Mouse (Mus musculus): ENCODE measurements around the gene Zgpat. TPM values are rescaled to one million over a fixed set of nuclear protein-coding genes. Genes with fewer than 3 reads are reported as not detected.
A peak's percentile ranks its signal among the peaks of the same experiment; 100 is the strongest.

Gene Zgpat
- polyA plus RNA-seq, 1 experiment from 2014 or later = 39.4 TPM

- no peak overlapping the region for H3K4me2 ChIP-seq (ENCODE audit: low read depth, low read length)
- no peak overlapping the region for H3K27ac ChIP-seq (ENCODE audit: low read length)
- no peak overlapping the region for H3K4me3 ChIP-seq (ENCODE audit: low read length)
- no peak overlapping the region for H3K9ac ChIP-seq (ENCODE audit: low read length)
- no peaks in the 10 kb centered on the region for H3K27me3 ChIP-seq (ENCODE audit: control insufficient read depth, insufficient read depth, low read depth, low read length)
- peaks cover 20% of the 10 kb centered on the region for H3K4me1 ChIP-seq (replicated peaks; ENCODE audit: control insufficient read depth, insufficient read depth, low read length)
- peaks cover 26% of the 10 kb centered on the region for H3K36me3 ChIP-seq (ENCODE audit: control insufficient read depth, insufficient read depth, low read length)
- H3K9me3 ChIP-seq (ENCODE audit: control insufficient read depth, low read length) = no peaks in the 10 kb centered on the region
- ATAC-seq (ENCODE audit: low read depth) = no peak
- WGBS = 86% methylated on average over 5 of the region's 5 CpGs
Observed at GRCm38 (mm10) chr2:181381107-181381506, 16.4 kb downstream of the Zgpat start.

- Histone ChIP-seq H3K4me2 (ENCODE audit: low read depth, low read length) (no peak overlapping the region), H3K27me3 (ENCODE audit: control insufficient read depth, insufficient read depth, low read depth, low read length) (no peaks in the 10 kb centered on the region), H3K4me3 (ENCODE audit: low read length) (no peak overlapping the region), H3K27ac (ENCODE audit: low read length) (no peak overlapping the region), H3K9ac (ENCODE audit: low read length) (no peak overlapping the region), H3K4me1 (replicated peaks; ENCODE audit: control insufficient read depth, insufficient read depth, low read length) (peaks cover 24% of the 10 kb centered on the region), H3K36me3 (ENCODE audit: control insufficient read depth, insufficient read depth, low read length) (peaks cover 26% of the 10 kb centered on the region), H3K9me3 (ENCODE audit: control insufficient read depth, low read length) (no peaks in the 10 kb centered on the region)
- ATAC-seq (ENCODE audit: low read depth) = no peak
- 83% methylated on average over 6 of the region's 6 CpGs for WGBS
Observed at GRCm38 (mm10) chr2:181381631-181382306, 17.0 kb downstream of the Zgpat start.

- Histone ChIP-seq H3K4me3 (ENCODE audit: low read length) (no peak overlapping the region), H3K4me2 (ENCODE audit: low read depth, low read length) (no peak overlapping the region), H3K9ac (ENCODE audit: low read length) (no peak overlapping the region), H3K9me3 (ENCODE audit: control insufficient read depth, low read length) (no peaks in the 10 kb centered on the region), H3K36me3 (ENCODE audit: control insufficient read depth, insufficient read depth, low read length) (peaks cover 19% of the 10 kb centered on the region), H3K27ac (ENCODE audit: low read length) (peak overlapping the region; percentile 96), H3K27me3 (ENCODE audit: control insufficient read depth, insufficient read depth, low read depth, low read length) (no peaks in the 10 kb centered on the region), H3K4me1 (replicated peaks; ENCODE audit: control insufficient read depth, insufficient read depth, low read length) (peaks cover 25% of the 10 kb centered on the region)
- ATAC-seq (ENCODE audit: low read depth) = peak; percentile 49
- 59% methylated on average over 7 of the region's 7 CpGs for WGBS
Observed at GRCm38 (mm10) chr2:181384463-181384862, 19.7 kb downstream of the Zgpat start.

DNA sequence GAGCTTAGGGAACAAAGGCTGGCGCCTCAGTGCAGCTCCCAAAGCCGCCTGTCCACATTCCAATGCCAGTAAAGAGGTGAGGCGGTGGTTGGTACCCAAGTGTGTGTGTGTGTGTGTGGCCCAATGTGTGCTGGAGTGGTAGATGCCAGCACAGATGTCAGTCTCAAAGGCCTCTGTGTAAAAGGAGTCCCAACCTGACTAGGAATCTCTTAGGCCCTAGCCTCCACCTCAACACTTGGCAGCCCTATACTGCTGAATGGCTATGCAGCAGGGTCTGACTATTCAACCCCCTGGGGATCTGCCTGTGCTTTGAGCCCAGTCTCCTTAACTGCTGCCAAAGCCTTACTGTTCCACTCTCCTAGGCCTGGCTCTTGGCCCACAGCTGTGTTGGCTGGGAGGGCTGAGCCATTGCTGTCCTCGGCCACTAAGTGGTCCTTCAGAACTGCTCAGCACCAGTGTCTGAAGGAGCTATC, 20.2 kb downstream of the Zgpat start:
- Histone ChIP-seq H3K9me3 (ENCODE audit: control insufficient read depth, low read length) (no peaks in the 10 kb centered on the region), H3K4me3 (ENCODE audit: low read length) (no peak overlapping the region), H3K36me3 (ENCODE audit: control insufficient read depth, insufficient read depth, low read length) (peaks cover 15% of the 10 kb centered on the region), H3K27ac (ENCODE audit: low read length) (peak overlapping the region; percentile 96), H3K27me3 (ENCODE audit: control insufficient read depth, insufficient read depth, low read depth, low read length) (no peaks in the 10 kb centered on the region), H3K9ac (ENCODE audit: low read length) (no peak overlapping the region), H3K4me2 (ENCODE audit: low read depth, low read length) (no peak overlapping the region), H3K4me1 (replicated peaks; ENCODE audit: control insufficient read depth, insufficient read depth, low read length) (peaks cover 25% of the 10 kb centered on the region)
- WGBS = 52% methylated on average over 4 of the region's 4 CpGs
- ATAC-seq (ENCODE audit: low read depth) = peak; percentile 90

DNA sequence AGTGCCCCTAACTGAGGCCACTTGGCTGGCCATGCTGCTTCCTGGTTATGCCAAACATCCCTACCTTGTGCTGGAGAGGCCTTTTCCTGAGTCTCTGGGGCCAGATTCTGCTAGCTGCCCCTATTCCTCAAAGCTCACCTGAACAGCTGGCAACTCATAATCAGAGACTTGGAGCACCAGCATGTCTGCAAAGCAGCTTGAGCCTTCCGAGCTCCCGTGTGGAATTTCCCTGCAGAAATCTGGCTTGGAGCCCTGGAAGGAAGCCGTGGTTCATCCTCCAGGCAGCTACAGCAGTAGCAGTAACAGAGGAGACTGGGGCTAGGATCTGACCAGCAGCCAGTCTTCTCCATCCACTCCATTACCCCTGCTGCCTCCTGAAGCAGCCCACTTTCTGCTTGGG, 21.2 kb downstream of the Zgpat start:
- H3K27ac ChIP-seq (ENCODE audit: low read length) = peak overlapping the region; percentile 96
- 42% methylated on average over 3 of the region's 3 CpGs for WGBS
- H3K36me3 ChIP-seq (ENCODE audit: control insufficient read depth, insufficient read depth, low read length) = peaks cover 6% of the 10 kb centered on the region; the same call in 1 of the 2 replicates
- no peak for ATAC-seq (ENCODE audit: low read depth)
- H3K9me3 ChIP-seq (ENCODE audit: control insufficient read depth, low read length) = no peaks in the 10 kb centered on the region
- no peak overlapping the region for H3K4me2 ChIP-seq (ENCODE audit: low read depth, low read length)
- H3K9ac ChIP-seq (ENCODE audit: low read length) = no peak overlapping the region
- peaks cover 25% of the 10 kb centered on the region for H3K4me1 ChIP-seq (replicated peaks; ENCODE audit: control insufficient read depth, insufficient read depth, low read length)
- no peak overlapping the region for H3K4me3 ChIP-seq (ENCODE audit: low read length)
- H3K27me3 ChIP-seq (ENCODE audit: control insufficient read depth, insufficient read depth, low read depth, low read length) = no peaks in the 10 kb centered on the region

GRCm38 (mm10) chr2:181386663-181387210, 22.0 kb downstream of the Zgpat start:
- Histone ChIP-seq H3K4me1 (replicated peaks; ENCODE audit: control insufficient read depth, insufficient read depth, low read length) (peaks cover 25% of the 10 kb centered on the region), H3K36me3 (ENCODE audit: control insufficient read depth, insufficient read depth, low read length) (peaks cover 3% of the 10 kb centered on the region; the same call in 1 of the 2 replicates), H3K27me3 (ENCODE audit: control insufficient read depth, insufficient read depth, low read depth, low read length) (no peaks in the 10 kb centered on the region), H3K4me2 (ENCODE audit: low read depth, low read length) (no peak overlapping the region), H3K9me3 (ENCODE audit: control insufficient read depth, low read length) (no peaks in the 10 kb centered on the region), H3K27ac (ENCODE audit: low read length) (peak overlapping the region; percentile 96; the same call in 1 of the 2 replicates), H3K9ac (ENCODE audit: low read length) (no peak overlapping the region), H3K4me3 (ENCODE audit: low read length) (no peak overlapping the region)
- WGBS = 62% methylated on average over 3 of the region's 4 CpGs
- no peak for ATAC-seq (ENCODE audit: low read depth)

DNA sequence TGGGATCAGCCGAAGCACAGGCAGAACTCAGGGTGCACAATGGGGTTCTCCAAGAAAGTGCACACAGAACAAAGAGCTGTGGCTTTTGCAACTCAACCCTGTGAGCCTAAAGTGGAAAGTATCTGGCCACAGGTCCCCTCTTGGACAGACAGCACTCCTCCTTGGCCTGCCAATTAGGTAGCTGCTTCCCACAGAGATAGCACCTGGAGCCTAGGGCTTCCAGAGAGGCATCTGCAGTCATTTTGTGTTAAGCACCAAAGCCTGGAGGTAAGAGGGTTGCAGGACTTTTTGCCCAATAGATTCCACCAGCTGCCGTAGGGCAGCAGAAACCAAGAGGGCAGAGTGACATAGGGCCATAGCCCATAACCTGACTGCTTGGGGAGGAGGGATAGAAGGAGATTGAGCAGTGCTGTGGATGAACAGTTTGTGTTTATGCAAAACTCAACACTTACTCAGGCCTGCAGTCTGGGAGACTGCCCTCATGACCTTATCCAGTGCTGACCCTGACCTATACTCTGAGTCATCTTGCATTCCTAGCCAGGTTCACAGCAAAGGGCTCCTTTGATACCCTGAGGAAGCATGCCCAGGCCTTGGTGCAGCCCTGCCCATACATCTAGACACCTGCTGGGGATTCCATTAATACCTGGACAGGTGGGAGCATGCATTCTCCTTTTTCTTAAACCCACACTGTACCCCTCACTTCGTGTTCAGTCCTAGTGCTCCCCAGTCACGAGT, 25.6 kb downstream of the Zgpat start:
- H3K4me2 ChIP-seq (ENCODE audit: low read depth, low read length) = no peak overlapping the region
- H3K4me3 ChIP-seq (ENCODE audit: low read length) = no peak overlapping the region
- H3K36me3 ChIP-seq (ENCODE audit: control insufficient read depth, insufficient read depth, low read length) = no peaks in the 10 kb centered on the region
- H3K4me1 ChIP-seq (replicated peaks; ENCODE audit: control insufficient read depth, insufficient read depth, low read length) = peaks cover 13% of the 10 kb centered on the region
- no peaks in the 10 kb centered on the region for H3K27me3 ChIP-seq (ENCODE audit: control insufficient read depth, insufficient read depth, low read depth, low read length)
- no peak for ATAC-seq (ENCODE audit: low read depth)
- no peak overlapping the region for H3K27ac ChIP-seq (ENCODE audit: low read length)
- H3K9ac ChIP-seq (ENCODE audit: low read length) = no peak overlapping the region
- whole genome bisulfite sequencing = 68% methylated on average over 4 of the region's 4 CpGs
- H3K9me3 ChIP-seq (ENCODE audit: control insufficient read depth, low read length) = no peaks in the 10 kb centered on the region

GRCm38 (mm10) chr2:181391022-181391421, 26.3 kb downstream of the Zgpat start:
- Histone ChIP-seq H3K9me3 (ENCODE audit: control insufficient read depth, low read length) (no peaks in the 10 kb centered on the region), H3K4me3 (ENCODE audit: low read length) (no peak overlapping the region), H3K27ac (ENCODE audit: low read length) (no peak overlapping the region), H3K9ac (ENCODE audit: low read length) (no peak overlapping the region), H3K36me3 (ENCODE audit: control insufficient read depth, insufficient read depth, low read length) (no peaks in the 10 kb centered on the region), H3K4me1 (replicated peaks; ENCODE audit: control insufficient read depth, insufficient read depth, low read length) (peaks cover 6% of the 10 kb centered on the region), H3K27me3 (ENCODE audit: control insufficient read depth, insufficient read depth, low read depth, low read length) (no peaks in the 10 kb centered on the region), H3K4me2 (ENCODE audit: low read depth, low read length) (no peak overlapping the region)
- no peak for ATAC-seq (ENCODE audit: low read depth)
- whole genome bisulfite sequencing = 87% methylated on average over 15 of the region's 15 CpGs

- H3K27me3 ChIP-seq (ENCODE audit: control insufficient read depth, insufficient read depth, low read depth, low read length) = no peaks in the 10 kb centered on the region
- H3K27ac ChIP-seq (ENCODE audit: low read length) = no peak overlapping the region
- H3K36me3 ChIP-seq (ENCODE audit: control insufficient read depth, insufficient read depth, low read length) = no peaks in the 10 kb centered on the region
- peaks cover 2% of the 10 kb centered on the region; the same call in 1 of the 2 replicates for H3K4me1 ChIP-seq (replicated peaks; ENCODE audit: control insufficient read depth, insufficient read depth, low read length)
- no peak overlapping the region for H3K4me3 ChIP-seq (ENCODE audit: low read length)
- H3K9me3 ChIP-seq (ENCODE audit: control insufficient read depth, low read length) = no peaks in the 10 kb centered on the region
- 70% methylated on average over 2 of the region's 2 CpGs for WGBS
- no peak for ATAC-seq (ENCODE audit: low read depth)
- H3K4me2 ChIP-seq (ENCODE audit: low read depth, low read length) = no peak overlapping the region
- H3K9ac ChIP-seq (ENCODE audit: low read length) = no peak overlapping the region
Observed at GRCm38 (mm10) chr2:181391541-181391940, 26.8 kb downstream of the Zgpat start.

Data from lung, embryonic 16.5 days (tissue).